Mouse (Mus musculus) T-helper 17 cell (primary cell): ENCODE data around the gene Tor1aip1.

Experiments
- in situ Hi-C, 2 experiments: fragments of 300-600 bp; cut with MboI, MseI; formaldehyde crosslinking; loops; 1 replicate in 1 of 2; 2 replicates in 1 of 2; pipeline ENCODE4 v1.15.1; 2025; ENCODE audit warnings: high pct_unique_total_duplicates in 2 of 2

Gene Tor1aip1

GRCm38 (mm10) chr1:156033921-156034320 lies 2.4 kb downstream of the Tor1aip1 start:
- in situ Hi-C loops: no loop called here

- in situ Hi-C loops: no loop called here
These were observed 7.8 kb downstream of the Tor1aip1 start for GRCm38 (mm10) chr1:156028340-156028975.

GRCm38 (mm10) chr1:156027849-156028248 lies 8.4 kb downstream of the Tor1aip1 start:
- in situ Hi-C loops: no loop called here

- in situ Hi-C loops: loop anchor here in 1 of 2 experiments (5.0 kb wide), 1 partner anchor 48 kb away; no protein-coding TSS in a partner anchor
These were observed 11.3 kb downstream of the Tor1aip1 start for GRCm38 (mm10) chr1:156024831-156025503.

- in situ Hi-C loops: loop anchor here in 1 of 2 experiments (5.0 kb wide), 1 partner anchor 43 kb away; no protein-coding TSS in a partner anchor
These were observed 15.9 kb downstream of the Tor1aip1 start for GRCm38 (mm10) chr1:156020402-156020801.

- in situ Hi-C loops: loop anchor here in 1 of 2 experiments (5.0 kb wide), 1 partner anchor 42 kb away; no protein-coding TSS in a partner anchor
These were observed 16.5 kb downstream of the Tor1aip1 start for GRCm38 (mm10) chr1:156019800-156020199.

GRCm38 (mm10) chr1:156009003-156009402 lies 27.3 kb downstream of the Tor1aip1 start:
- in situ Hi-C loops: no loop called here

GRCm38 (mm10) chr1:156005906-156006305 lies 30.4 kb downstream of the Tor1aip1 start:
- in situ Hi-C loops: no loop called here

- in situ Hi-C loops: no loop called here
These were observed 32.9 kb downstream of the Tor1aip1 start for GRCm38 (mm10) chr1:156003201-156003935.

- in situ Hi-C loops: no loop called here
These were observed 33.9 kb downstream of the Tor1aip1 start for GRCm38 (mm10) chr1:156002366-156002765.

- in situ Hi-C loops: no loop called here
These were observed 40.7 kb downstream of the Tor1aip1 start for GRCm38 (mm10) chr1:155995612-155996011.

- in situ Hi-C loops: no loop called here
These were observed 41.8 kb downstream of the Tor1aip1 start for GRCm38 (mm10) chr1:155994524-155994923.

GRCm38 (mm10) chr1:155990391-155990790 lies 45.9 kb downstream of the Tor1aip1 start:
- in situ Hi-C loops: no loop called here

GRCm38 (mm10) chr1:155989387-155989786 lies 46.9 kb downstream of the Tor1aip1 start:
- in situ Hi-C loops: no loop called here

- in situ Hi-C loops: no loop called here
These were observed 48.7 kb downstream of the Tor1aip1 start for GRCm38 (mm10) chr1:155987625-155988024.

GRCm38 (mm10) chr1:155974931-155975330 lies 61.3 kb downstream of the Tor1aip1 start:
- in situ Hi-C loops: loop anchor here in 1 of 2 experiments (5.0 kb wide), 1 partner anchor 47 kb away; no protein-coding TSS in a partner anchor

- in situ Hi-C loops: no loop called here
These were observed 62.4 kb downstream of the Tor1aip1 start for GRCm38 (mm10) chr1:155973719-155974379.

GRCm38 (mm10) chr1:155973068-155973718 lies 63.1 kb downstream of the Tor1aip1 start, which contains the start of gene Cep350:
Gene Cep350 (minus strand): TSS chr1:155973255.
- in situ Hi-C loops: no loop called here

- in situ Hi-C loops: no loop called here
These were observed 63.9 kb downstream of the Tor1aip1 start for GRCm38 (mm10) chr1:155972146-155973067.
